Mouse (Mus musculus) neutrophil, adult 83 days (primary cell): ENCODE results near the gene Olfr109. TPM values are rescaled to one million over a fixed set of nuclear protein-coding genes. Genes with fewer than 3 reads are reported as not detected.

Source experiments
- total RNA-seq, 2 experiments: library from RNA; stranded (reverse); gene quantifications; one replicate each; pipeline ENCODE4 v1.2.4; 2023

Olfr109 gene
- not detected for total RNA-seq

GRCm38 (mm10) chr17:37458616-37459015, at the start of gene Olfr109:
Gene Olfr109 (plus strand): TSS chr17:37458916.

GRCm38 (mm10) chr17:37445180-37445579, 13.5 kb upstream of the Olfr109 start, which contains the start of gene Olfr108:
Gene Olfr108 (plus strand): TSS chr17:37445480.

GRCm38 (mm10) chr17:37483452-37483851, 24.7 kb downstream of the Olfr109 start, which contains the start of gene H2-M2:
Gene H2-M2 (minus strand): TSS chr17:37483552.

GRCm38 (mm10) chr17:37491930-37492518, 33.3 kb downstream of the Olfr109 start, which contains the start of gene Olfr110:
Gene Olfr110 (plus strand): TSS chr17:37492468.

GRCm38 (mm10) chr17:37507730-37508129, 49.0 kb downstream of the Olfr109 start, which contains the start of gene Olfr111:
Gene Olfr111 (plus strand): TSS chr17:37508030.

Other genes starting within 250 kb of the Olfr109 start
- gene Olfr95, start 245.8 kb upstream of the Olfr109 start, total RNA-seq, result not detected
- gene Olfr96, start 238.8 kb upstream of the Olfr109 start, total RNA-seq, result not detected
- not detected for gene Olfr97, start 221.6 kb upstream of the Olfr109 start, total RNA-seq
- gene Olfr98, start 195.2 kb upstream of the Olfr109 start, total RNA-seq, result not detected
- 1 to 10 TPM; 4.0 to 5.0 TPM for gene H2-M3, start 188.7 kb upstream of the Olfr109 start, total RNA-seq
- gene Olfr99, start 175.5 kb upstream of the Olfr109 start, total RNA-seq, result not detected
- gene Olfr101, start 154.6 kb upstream of the Olfr109 start, total RNA-seq, result not detected
- gene Olfr102, start 141.9 kb upstream of the Olfr109 start, total RNA-seq, result not detected
- gene Olfr103, start 119.2 kb upstream of the Olfr109 start, total RNA-seq, result not detected
- gene Olfr104-ps, start 99.3 kb upstream of the Olfr109 start, total RNA-seq, result not detected
- not detected for gene Olfr105-ps, start 79.9 kb upstream of the Olfr109 start, total RNA-seq
- gene Olfr106-ps, start 68.5 kb upstream of the Olfr109 start, total RNA-seq, result not detected
- gene Olfr107, start 59.7 kb upstream of the Olfr109 start, total RNA-seq, result not detected
- not detected for gene Olfr108, start 13.4 kb upstream of the Olfr109 start, total RNA-seq
- not detected for gene H2-M2, start 24.6 kb downstream of the Olfr109 start, total RNA-seq
- gene Olfr110, start 33.6 kb downstream of the Olfr109 start, total RNA-seq, result not detected
- gene Olfr111, start 49.1 kb downstream of the Olfr109 start, total RNA-seq, result not detected
- not detected for gene Olfr112, start 110.5 kb downstream of the Olfr109 start, total RNA-seq
- gene Olfr113, start 118.7 kb downstream of the Olfr109 start, total RNA-seq, result not detected
- gene Olfr114, start 133.8 kb downstream of the Olfr109 start, total RNA-seq, result not detected
- not detected for gene Olfr115, start 168.2 kb downstream of the Olfr109 start, total RNA-seq
- gene Olfr116, start 168.3 kb downstream of the Olfr109 start, total RNA-seq, result not detected
- gene Olfr117, start 204.9 kb downstream of the Olfr109 start, total RNA-seq, result not detected
- gene Olfr118, start 208.1 kb downstream of the Olfr109 start, total RNA-seq, result not detected
- gene Olfr119, start 237.6 kb downstream of the Olfr109 start, total RNA-seq, result not detected